Mouse (Mus musculus) urinary bladder, adult 2 months (tissue): ENCODE results near the gene Cfap100. TPM values are rescaled to one million over a fixed set of nuclear protein-coding genes. Genes with fewer than 3 reads are reported as not detected.
A peak's percentile ranks its signal among the peaks of the same experiment; 100 is the strongest.

Experiments used
- DNase-seq: peaks from one replicate; pipeline ENCODE4 v3.0.0; 2022; ENCODE audit warnings: low spot score
- polyA plus RNA-seq: library from polyadenylated mRNA; depleted of rRNA; stranded (reverse); fragments of >200 nt; gene quantifications from 2 replicates; pipeline ENCODE4 v1.2.3, GENCODE M21; 2012

Cfap100 gene
- polyA plus RNA-seq, 1 experiment = 2.2 TPM

- no peak for DNase-seq
Observed at GRCm38 (mm10) chr6:90457421-90457820, 28.8 kb upstream of the Cfap100 start.

DNA sequence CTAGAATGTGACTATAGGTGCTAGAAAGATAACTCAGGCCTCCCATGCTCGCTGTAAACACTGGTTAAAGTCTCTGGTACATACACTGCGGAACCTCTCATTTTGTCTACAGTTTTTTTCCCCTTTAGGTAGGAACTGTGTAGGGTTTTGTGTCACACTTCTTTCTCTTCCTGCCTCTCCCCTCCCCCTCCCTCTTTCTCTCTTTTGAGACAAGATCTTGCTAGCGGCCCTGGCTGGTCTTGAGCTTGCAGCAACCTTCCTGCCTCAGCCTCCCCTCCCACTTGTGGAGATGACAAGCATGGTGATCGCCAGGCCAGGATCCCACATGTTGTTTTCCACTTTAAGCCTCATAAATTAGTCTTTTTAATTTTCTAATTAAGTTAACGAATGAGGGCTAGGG lies 25.2 kb upstream of the Cfap100 start:
- no peak for DNase-seq

DNA sequence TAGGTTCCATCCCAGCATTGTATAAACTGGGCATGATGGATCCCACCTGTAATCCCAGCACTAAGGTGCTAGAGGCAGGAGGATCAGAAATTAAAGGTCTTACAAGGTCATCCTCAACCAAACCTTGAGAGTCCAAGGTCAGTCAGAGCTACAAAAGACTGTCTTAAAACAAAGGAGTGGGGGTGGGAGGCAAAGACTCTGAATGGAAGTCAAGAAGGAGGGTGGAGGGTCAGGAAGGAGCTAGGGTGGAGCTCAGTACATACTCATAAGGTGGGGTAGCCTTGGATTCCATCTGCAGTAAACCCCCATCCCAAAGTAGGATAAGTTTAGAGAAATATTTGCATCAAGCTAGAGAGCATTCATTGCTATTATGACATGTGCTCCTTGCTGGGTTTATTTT lies 24.0 kb upstream of the Cfap100 start:
- DNase-seq = no peak

DNA sequence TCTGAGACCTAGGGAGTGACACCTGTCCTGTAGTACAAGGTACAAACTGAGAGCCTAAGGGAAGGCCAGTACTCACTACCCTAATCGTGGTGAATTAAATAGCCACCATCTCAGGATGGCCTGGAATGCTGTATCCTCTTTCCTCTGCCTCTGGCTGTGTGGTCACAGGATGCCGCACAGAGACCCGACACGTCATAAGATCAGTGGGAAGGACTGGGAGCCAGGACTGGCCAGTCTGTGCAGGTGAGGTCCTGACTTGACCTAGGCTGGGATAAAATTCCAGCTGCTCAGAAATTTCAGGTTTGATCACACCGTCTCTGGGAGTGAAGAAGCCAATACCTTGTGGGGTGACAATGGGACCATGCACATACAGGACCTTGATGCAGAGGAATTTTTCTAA lies 22.9 kb upstream of the Cfap100 start:
- DNase-seq = no peak

- no peak for DNase-seq
Observed at GRCm38 (mm10) chr6:90450697-90451096, 22.1 kb upstream of the Cfap100 start.

DNA sequence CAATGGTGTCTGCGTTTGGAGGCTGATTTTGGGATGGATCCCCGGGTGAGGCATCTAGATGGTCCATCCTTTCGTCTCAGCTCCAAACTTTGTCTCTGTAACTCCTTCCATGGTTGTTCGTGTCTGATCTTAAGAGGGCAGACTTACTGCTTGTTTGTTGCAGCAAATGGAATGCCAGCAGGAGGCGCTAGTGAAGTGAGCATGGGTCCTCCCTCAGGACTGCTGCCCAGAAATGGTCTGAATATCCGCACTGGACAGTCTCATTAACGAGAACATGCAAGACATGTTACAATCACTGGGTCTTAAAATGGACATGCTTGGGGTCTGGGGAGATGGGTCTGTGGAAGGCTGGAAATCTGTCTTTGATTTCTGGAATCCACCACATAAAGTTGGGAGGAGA lies 21.6 kb upstream of the Cfap100 start:
- peak; percentile 64 for DNase-seq

GRCm38 (mm10) chr6:90446883-90447282 lies 18.3 kb upstream of the Cfap100 start:
- no peak for DNase-seq

DNA sequence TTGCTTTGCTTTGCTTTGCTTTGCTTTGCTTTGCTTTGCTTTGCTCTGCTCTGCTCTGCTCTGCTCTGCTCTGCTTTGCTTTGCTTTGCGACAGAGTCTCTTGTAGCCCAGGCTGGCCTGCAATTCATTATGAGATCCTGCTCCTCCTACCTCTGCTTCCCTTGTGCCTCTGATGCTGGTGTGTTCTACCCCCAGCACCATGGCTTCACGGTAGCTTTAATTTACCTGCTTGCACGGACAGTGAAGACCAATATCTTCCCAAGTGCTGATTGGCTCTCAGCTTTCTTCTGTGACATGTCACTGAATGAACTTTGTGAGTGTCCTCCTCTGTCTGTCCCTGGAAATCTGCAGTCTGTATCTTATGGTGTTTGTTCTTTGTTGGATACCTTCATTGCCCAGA lies 8.4 kb upstream of the Cfap100 start:
- DNase-seq = no peak

DNA sequence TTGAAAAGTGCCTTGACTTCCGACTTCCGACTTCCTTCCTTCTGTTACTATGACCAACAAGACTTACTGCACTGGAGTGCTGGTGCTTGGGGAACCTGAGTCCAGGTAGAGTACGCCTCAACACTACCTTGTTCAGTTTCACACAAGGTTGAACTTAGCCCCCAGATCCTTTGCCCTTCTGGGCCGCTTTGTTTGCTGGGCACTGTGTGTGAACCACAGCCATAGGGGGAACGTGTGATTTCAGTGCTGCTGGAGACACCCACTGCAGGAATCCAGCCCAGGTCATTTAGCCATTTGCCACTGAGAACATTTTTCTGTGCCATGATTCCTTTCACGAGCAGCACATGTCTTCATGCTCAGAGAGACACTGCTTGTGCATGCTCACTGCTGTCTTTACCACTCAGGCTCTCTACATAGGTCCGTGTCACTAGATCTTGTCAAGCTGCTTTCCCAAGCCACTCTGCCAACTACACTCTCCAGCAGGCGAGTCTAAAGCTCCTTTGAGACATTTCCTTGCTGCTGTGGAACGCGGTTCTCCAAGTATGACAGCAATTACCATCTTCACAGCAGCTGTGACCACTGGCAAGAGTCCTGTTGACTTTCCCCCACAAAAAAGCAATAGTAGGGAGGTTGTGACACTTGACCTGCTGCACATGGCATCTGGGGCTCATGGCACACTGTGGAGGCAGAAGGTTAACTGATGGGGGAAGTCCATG lies 7.8 kb upstream of the Cfap100 start:
- no peak for DNase-seq

DNA sequence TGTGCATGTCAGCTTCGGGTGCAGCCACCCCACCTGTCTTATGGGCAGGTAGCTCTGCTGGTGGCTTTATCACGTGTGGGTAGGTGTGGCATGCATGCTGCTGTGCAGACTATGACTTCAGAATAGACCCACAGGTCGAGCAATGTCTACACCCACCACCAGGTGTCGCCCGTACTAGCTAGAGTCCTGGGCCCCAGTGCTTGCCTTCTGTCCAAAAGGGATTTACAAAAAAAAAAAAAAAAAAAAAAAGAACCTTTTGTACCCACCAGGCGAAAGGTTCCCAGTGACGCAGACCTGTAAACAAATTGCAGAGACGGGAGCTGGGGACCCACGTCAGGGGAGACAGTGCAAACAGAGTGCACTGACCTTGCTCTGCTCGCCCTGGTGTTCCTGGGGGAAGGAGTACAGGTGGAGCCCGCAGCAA lies 6.6 kb upstream of the Cfap100 start:
- peak; percentile 56 for DNase-seq

GRCm38 (mm10) chr6:90434687-90435086 lies 6.1 kb upstream of the Cfap100 start:
- no peak for DNase-seq

DNA sequence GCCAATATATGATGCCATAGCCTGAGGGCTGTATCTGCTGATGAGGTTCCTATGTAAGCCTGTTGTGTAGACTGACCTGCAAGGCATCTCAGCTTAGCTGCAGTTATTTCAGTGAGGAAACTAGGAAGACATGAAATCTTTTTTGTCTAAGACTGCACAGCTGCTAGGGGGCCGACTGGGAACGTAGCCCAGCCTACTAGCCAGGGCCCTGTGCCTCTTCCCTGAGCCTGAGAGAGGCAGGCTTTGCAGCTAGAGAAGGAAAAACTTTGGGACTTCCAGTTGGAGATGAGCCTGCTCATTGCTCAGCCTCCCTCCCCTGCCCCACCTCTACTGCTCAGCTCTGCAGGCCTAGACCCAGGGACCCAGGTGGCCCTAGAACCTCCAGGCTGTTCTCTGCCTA lies 2.9 kb upstream of the Cfap100 start:
- no peak for DNase-seq

GRCm38 (mm10) chr6:90429911-90430310 lies 1.3 kb upstream of the Cfap100 start:
- DNase-seq = no peak

DNA sequence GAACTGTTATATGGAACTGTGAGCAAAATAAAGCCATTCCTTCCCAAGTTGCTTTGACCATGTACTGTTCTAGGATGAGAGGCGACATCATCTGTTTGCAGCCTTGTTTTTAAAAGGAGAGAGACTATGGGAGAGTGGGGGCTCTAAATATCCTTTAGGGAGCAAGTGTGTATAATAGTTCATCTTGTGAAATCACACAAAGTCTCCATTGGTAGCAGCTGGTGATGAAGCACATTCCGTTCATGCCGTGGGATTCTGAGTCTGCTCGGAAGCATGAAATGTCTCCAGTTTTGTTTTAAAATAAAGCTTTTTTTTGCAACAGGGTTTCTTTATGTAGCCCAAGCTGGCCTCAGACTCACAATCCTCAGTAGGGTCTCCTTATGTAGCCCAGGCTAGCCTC lies 2.6 kb downstream of the Cfap100 start:
- no peak for DNase-seq

DNA sequence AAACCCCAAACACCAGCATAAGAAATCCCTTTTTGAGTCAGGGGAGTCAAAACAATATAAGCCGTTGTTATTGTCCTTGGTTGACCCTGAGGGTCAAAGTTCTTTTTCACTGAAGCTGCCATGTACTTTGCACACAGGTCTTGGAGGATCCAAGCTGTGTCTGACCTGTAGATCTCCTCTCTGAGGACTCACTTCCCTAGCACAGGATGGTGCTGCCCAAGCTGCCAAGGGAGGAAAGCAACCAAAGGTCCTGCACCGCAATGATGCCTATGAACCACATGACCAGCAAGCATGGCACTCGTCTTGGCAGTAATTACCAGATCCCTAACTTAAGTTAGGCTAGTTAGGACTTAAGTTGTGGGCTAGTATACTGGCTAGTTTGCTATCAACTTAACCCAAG lies 3.2 kb downstream of the Cfap100 start:
- no peak for DNase-seq

- DNase-seq = peak; percentile 51
Observed at GRCm38 (mm10) chr6:90422565-90422964, 6.0 kb downstream of the Cfap100 start.

DNA sequence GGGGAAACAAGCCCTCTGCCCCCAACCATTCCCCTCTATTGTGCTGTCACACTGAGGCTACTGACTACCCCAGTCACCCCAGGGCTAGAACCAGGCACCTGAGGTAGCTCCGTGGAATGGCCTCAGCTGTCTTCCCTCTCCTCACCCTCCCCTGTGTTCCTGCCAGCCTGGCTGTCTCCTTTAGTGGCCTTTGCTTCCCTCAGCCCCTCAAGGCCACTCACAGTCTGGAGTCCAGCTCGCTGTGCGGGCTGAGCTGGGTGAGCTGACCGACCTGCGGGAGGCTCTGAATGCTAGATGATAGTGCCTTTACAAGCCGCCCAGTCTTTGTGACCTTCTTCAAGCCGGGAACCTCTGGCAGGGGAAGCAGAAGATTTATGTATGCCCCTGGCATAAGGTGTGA lies 16.7 kb downstream of the Cfap100 start:
- no peak for DNase-seq

DNA sequence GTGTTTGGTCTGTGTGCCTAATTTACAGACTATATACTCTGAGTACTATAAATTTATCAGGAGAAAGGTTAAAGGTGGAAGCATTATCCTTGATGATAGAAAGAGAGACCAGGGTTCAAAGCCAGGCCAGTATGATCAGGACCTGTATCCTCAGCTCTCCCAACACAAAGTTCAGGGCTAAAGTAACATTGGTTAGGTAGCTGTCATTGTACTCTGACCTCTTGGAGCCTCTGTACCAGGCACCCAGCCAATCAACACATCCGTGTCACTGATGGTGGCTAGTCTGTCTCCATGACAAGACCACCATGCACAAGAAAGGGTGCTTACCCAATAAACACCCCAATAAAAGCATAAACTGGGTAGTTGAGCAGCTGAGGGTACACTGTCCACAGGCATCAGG lies 17.6 kb downstream of the Cfap100 start:
- no peak for DNase-seq

DNA sequence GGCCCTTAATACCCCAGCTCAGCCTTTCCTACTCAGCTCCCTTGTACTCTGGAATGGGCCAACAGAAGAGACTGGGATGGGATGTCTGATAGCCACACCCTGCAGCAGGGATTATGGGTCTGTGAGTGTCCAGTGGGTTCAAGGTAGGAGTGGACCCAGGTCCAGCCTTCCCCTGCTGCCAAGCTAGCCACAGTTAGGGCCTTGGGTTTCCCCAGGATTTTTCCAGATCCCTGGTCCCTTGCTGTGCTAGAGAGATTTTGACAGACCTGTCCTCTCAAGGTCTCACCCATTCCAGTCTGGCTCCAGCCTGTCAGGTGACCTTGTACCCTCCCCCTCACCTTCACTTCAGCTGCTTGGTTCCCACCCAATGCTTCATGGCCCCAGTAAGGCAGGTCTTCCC lies 20.0 kb downstream of the Cfap100 start:
- no peak for DNase-seq

GRCm38 (mm10) chr6:90397291-90397690 lies 31.3 kb downstream of the Cfap100 start:
- DNase-seq = no peak

- DNase-seq = no peak
Observed at GRCm38 (mm10) chr6:90395751-90396150, 32.8 kb downstream of the Cfap100 start.

GRCm38 (mm10) chr6:90393948-90394347 lies 34.6 kb downstream of the Cfap100 start:
- DNase-seq = no peak

DNA sequence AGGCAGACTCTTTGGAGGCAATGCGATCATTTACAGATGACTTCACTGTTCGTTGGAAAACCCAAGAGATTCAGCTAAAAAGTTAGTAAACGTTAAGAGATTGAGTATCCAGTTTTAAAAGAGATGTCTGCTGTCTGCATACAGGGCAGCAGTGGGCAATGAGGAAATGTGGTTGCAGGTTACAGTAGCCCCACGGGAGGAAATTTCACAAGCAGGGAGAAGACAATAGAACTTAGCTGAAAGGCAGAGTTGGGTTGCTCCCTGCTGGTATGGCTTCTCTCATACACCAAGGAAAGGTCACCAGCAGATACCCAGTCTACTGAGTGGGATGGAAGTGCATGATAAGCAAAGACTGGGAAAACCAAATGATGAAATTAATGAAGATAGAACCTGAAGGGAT lies 38.0 kb downstream of the Cfap100 start:
- no peak for DNase-seq

DNA sequence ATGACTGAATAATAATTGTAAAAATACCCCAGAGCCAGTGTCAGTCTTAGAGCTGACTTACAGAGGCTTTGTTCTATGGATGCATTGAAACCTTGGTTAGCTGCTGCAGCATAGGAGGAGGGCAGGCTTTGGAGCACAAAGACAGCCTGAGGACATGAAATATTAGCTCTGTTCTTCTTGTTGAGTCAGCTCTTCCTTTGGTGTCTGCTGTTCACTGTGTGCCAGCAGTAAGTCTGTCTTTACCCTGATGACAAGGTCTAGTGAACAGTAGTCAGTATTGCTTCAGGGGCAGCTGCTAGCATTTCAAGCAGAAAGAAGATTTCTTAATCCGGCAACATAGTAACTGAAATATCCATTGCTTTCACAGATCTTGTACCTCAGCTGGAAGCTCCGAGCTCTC lies 47.1 kb downstream of the Cfap100 start:
- no peak for DNase-seq
